Mouse (Mus musculus) brown adipose tissue, adult 24 weeks (tissue): ENCODE data around the gene Gm15085. TPM values are rescaled to one million over a fixed set of nuclear protein-coding genes. Genes with fewer than 3 reads are reported as not detected.
"Not testable (repeated sequence)": the region's sequence is repeated elsewhere in the genome, so short reads cannot be mapped to it uniquely, and the experiment has no call there.

Experiments
- H3K27ac ChIP-seq: fragments of 200-500 bp; replicated peaks from 2 replicates; pipeline ENCODE4 v1.5.1; 2012; ENCODE audit warnings: low read depth, mild to moderate bottlenecking, low read length
- H3K4me1 ChIP-seq: fragments of 200-500 bp; 2 replicates; pipeline ENCODE4 v1.6.1; 2012; ENCODE audit warnings: low read length, mixed read lengths; ENCODE audit not compliant: control insufficient read depth, insufficient read depth, insufficient read length
- H3K4me3 ChIP-seq: fragments of 200-500 bp; 2 replicates; pipeline ENCODE4 v1.5.1; 2012; ENCODE audit warnings: low read depth, mild to moderate bottlenecking, low read length, moderate library complexity; ENCODE audit not compliant: insufficient read depth
- polyA plus RNA-seq: library from polyadenylated mRNA; stranded (reverse); fragments of >200 nt; gene quantifications from 2 replicates; pipeline ENCODE4 v1.2.4, GENCODE M21; 2012; ENCODE audit not compliant: missing spikeins, insufficient read depth, insufficient read length

Gm15085 gene
- not detected in 2 replicates for polyA plus RNA-seq

GRCm38 (mm10) chrX:149447317-149447716, at the start of gene Gm15085:
Gene Gm15085 (plus strand): TSS chrX:149447617.
- H3K4me1 ChIP-seq, H3K4me3 ChIP-seq, H3K27ac ChIP-seq: not testable (repeated sequence)

Other genes starting within 250 kb of the Gm15085 start
- not detected in 2 replicates for gene Gm15093, start 175.2 kb upstream of the Gm15085 start, polyA plus RNA-seq
- gene Gm10439, start 147.0 kb downstream of the Gm15085 start, polyA plus RNA-seq, result not detected in 2 replicates